Mouse (Mus musculus): Measurements from ENCODE around the gene Iqcj. TPM values are rescaled to one million over a fixed set of nuclear protein-coding genes. Genes with fewer than 3 reads are reported as not detected.
A peak's percentile ranks its signal among the peaks of the same experiment; 100 is the strongest.

Iqcj gene
- polyA plus RNA-seq, 1 experiment from 2014 or later, result 0.22 TPM

GRCm38 (mm10) chr3:67918098-67918497 lies 26.1 kb downstream of the Iqcj start:
- H3K9me3 ChIP-seq, result no peaks in the 10 kb centered on the region
- H3K4me2 ChIP-seq (replicated peaks), result no peak overlapping the region
- no peaks in the 10 kb centered on the region for H3K4me1 ChIP-seq
- ATAC-seq (ENCODE audit: low FRiP score, low read depth), result no peak
- no peak overlapping the region for H3K27ac ChIP-seq
- WGBS, result 97% methylated on average over 3 of the region's 3 CpGs
- no peaks in the 10 kb centered on the region for H3K36me3 ChIP-seq
- H3K9ac ChIP-seq, result no peak overlapping the region
- H3K27me3 ChIP-seq (replicated peaks), result no peaks in the 10 kb centered on the region
- no peak overlapping the region for H3K4me3 ChIP-seq

- no peak for ATAC-seq (ENCODE audit: low FRiP score, low read depth)
- H3K9me3 ChIP-seq, result no peaks in the 10 kb centered on the region
- no peaks in the 10 kb centered on the region for H3K4me1 ChIP-seq
- H3K27ac ChIP-seq, result no peak overlapping the region
- H3K4me3 ChIP-seq, result no peak overlapping the region
- H3K27me3 ChIP-seq (replicated peaks), result no peaks in the 10 kb centered on the region
- H3K9ac ChIP-seq, result no peak overlapping the region
- no peak overlapping the region for H3K4me2 ChIP-seq (replicated peaks)
- H3K36me3 ChIP-seq, result no peaks in the 10 kb centered on the region
- WGBS, result 82% methylated on average over 8 of the region's 8 CpGs
Measured at GRCm38 (mm10) chr3:67918634-67919259, 26.7 kb downstream of the Iqcj start.

- H3K27me3 ChIP-seq (replicated peaks), result no peaks in the 10 kb centered on the region
- H3K4me2 ChIP-seq (replicated peaks), result no peak overlapping the region
- no peak overlapping the region for H3K4me3 ChIP-seq
- 84% methylated on average over 4 of the region's 4 CpGs for WGBS
- ATAC-seq (ENCODE audit: low FRiP score, low read depth), result no peak
- no peaks in the 10 kb centered on the region for H3K9me3 ChIP-seq
- H3K4me1 ChIP-seq, result no peaks in the 10 kb centered on the region
- H3K36me3 ChIP-seq, result no peaks in the 10 kb centered on the region
- H3K27ac ChIP-seq, result no peak overlapping the region
- H3K9ac ChIP-seq, result no peak overlapping the region
Measured at GRCm38 (mm10) chr3:67923095-67923494, 31.1 kb downstream of the Iqcj start.

GRCm38 (mm10) chr3:67925453-67925852 lies 33.4 kb downstream of the Iqcj start:
- Histone ChIP-seq H3K27ac (no peak overlapping the region), H3K4me1 (no peaks in the 10 kb centered on the region), H3K4me2 (replicated peaks) (no peak overlapping the region), H3K9ac (no peak overlapping the region), H3K27me3 (replicated peaks) (no peaks in the 10 kb centered on the region), H3K36me3 (no peaks in the 10 kb centered on the region), H3K4me3 (no peak overlapping the region), H3K9me3 (no peaks in the 10 kb centered on the region)
- ATAC-seq (ENCODE audit: low FRiP score, low read depth), result no peak
- WGBS, result 79% methylated on average over 2 of the region's 2 CpGs

GRCm38 (mm10) chr3:67930424-67931133 lies 38.6 kb downstream of the Iqcj start:
- Histone ChIP-seq H3K27me3 (replicated peaks) (no peaks in the 10 kb centered on the region), H3K9me3 (no peaks in the 10 kb centered on the region), H3K36me3 (no peaks in the 10 kb centered on the region), H3K27ac (no peak overlapping the region), H3K4me2 (replicated peaks) (no peak overlapping the region), H3K4me1 (no peaks in the 10 kb centered on the region), H3K9ac (no peak overlapping the region), H3K4me3 (no peak overlapping the region)
- ATAC-seq (ENCODE audit: low FRiP score, low read depth), result no peak
- WGBS, result 80% methylated on average over 10 of the region's 10 CpGs

- Histone ChIP-seq H3K27ac (no peak overlapping the region), H3K4me2 (replicated peaks) (no peak overlapping the region), H3K9me3 (no peaks in the 10 kb centered on the region), H3K4me3 (no peak overlapping the region), H3K4me1 (no peaks in the 10 kb centered on the region), H3K27me3 (replicated peaks) (no peaks in the 10 kb centered on the region), H3K9ac (no peak overlapping the region), H3K36me3 (no peaks in the 10 kb centered on the region)
- WGBS, result 85% methylated on average over 8 of the region's 8 CpGs
- ATAC-seq (ENCODE audit: low FRiP score, low read depth), result no peak
Measured at GRCm38 (mm10) chr3:67931181-67931580, 39.2 kb downstream of the Iqcj start.

GRCm38 (mm10) chr3:67931914-67932313 lies 39.9 kb downstream of the Iqcj start:
- 80% methylated on average over 3 of the region's 3 CpGs for WGBS
- ATAC-seq (ENCODE audit: low FRiP score, low read depth), result no peak

GRCm38 (mm10) chr3:67935829-67936228 lies 43.8 kb downstream of the Iqcj start:
- no peaks in the 10 kb centered on the region for H3K4me1 ChIP-seq
- H3K27me3 ChIP-seq (replicated peaks), result no peaks in the 10 kb centered on the region
- no peak for ATAC-seq (ENCODE audit: low FRiP score, low read depth)
- no peak overlapping the region for H3K4me2 ChIP-seq (replicated peaks)
- H3K36me3 ChIP-seq, result no peaks in the 10 kb centered on the region
- H3K27ac ChIP-seq, result no peak overlapping the region
- WGBS, result 83% methylated on average over 3 of the region's 3 CpGs
- H3K9ac ChIP-seq, result no peak overlapping the region
- no peak overlapping the region for H3K4me3 ChIP-seq
- H3K9me3 ChIP-seq, result no peaks in the 10 kb centered on the region

More at GRCm38 (mm10) chr3:67931914-67932313, 39.9 kb downstream of the Iqcj start:
- H3K27ac ChIP-seq, result no peak overlapping the region
- H3K36me3 ChIP-seq, result no peaks in the 10 kb centered on the region
- no peak overlapping the region for H3K9ac ChIP-seq
- no peak overlapping the region for H3K4me3 ChIP-seq
- H3K4me1 ChIP-seq, result no peaks in the 10 kb centered on the region
- H3K4me2 ChIP-seq (replicated peaks), result no peak overlapping the region
- H3K27me3 ChIP-seq (replicated peaks), result no peaks in the 10 kb centered on the region
- no peaks in the 10 kb centered on the region for H3K9me3 ChIP-seq

- Histone ChIP-seq H3K4me2 (replicated peaks) (no peak overlapping the region), H3K9ac (no peak overlapping the region), H3K36me3 (no peaks in the 10 kb centered on the region), H3K27me3 (replicated peaks) (no peaks in the 10 kb centered on the region), H3K4me3 (no peak overlapping the region), H3K27ac (no peak overlapping the region), H3K9me3 (no peaks in the 10 kb centered on the region), H3K4me1 (no peaks in the 10 kb centered on the region)
- WGBS, result 80% methylated on average over 2 of the region's 2 CpGs
- ATAC-seq (ENCODE audit: low FRiP score, low read depth), result no peak
Measured at GRCm38 (mm10) chr3:67947000-67947399, 55.0 kb downstream of the Iqcj start.

- Histone ChIP-seq H3K27me3 (replicated peaks) (no peaks in the 10 kb centered on the region), H3K9ac (no peak overlapping the region), H3K4me2 (replicated peaks) (no peak overlapping the region), H3K4me3 (no peak overlapping the region), H3K36me3 (no peaks in the 10 kb centered on the region), H3K4me1 (peaks cover 15% of the 10 kb centered on the region), H3K27ac (no peak overlapping the region), H3K9me3 (no peaks in the 10 kb centered on the region)
- 43% methylated on average over 5 of the region's 5 CpGs for WGBS
- ATAC-seq (ENCODE audit: low FRiP score, low read depth), result peak; percentile 66
Measured at GRCm38 (mm10) chr3:67952517-67952940, 60.5 kb downstream of the Iqcj start.

GRCm38 (mm10) chr3:67954459-67955065 lies 62.5 kb downstream of the Iqcj start:
- Histone ChIP-seq H3K27me3 (replicated peaks) (no peaks in the 10 kb centered on the region), H3K4me1 (peaks cover 15% of the 10 kb centered on the region), H3K4me2 (replicated peaks) (no peak overlapping the region), H3K27ac (no peak overlapping the region), H3K4me3 (no peak overlapping the region), H3K36me3 (no peaks in the 10 kb centered on the region), H3K9me3 (no peaks in the 10 kb centered on the region), H3K9ac (no peak overlapping the region)
- WGBS, result 27% methylated on average over 5 of the region's 5 CpGs
- peak; percentile 54 for ATAC-seq (ENCODE audit: low FRiP score, low read depth)

GRCm38 (mm10) chr3:67959672-67960071 lies 67.7 kb downstream of the Iqcj start:
- H3K27me3 ChIP-seq (replicated peaks), result no peaks in the 10 kb centered on the region
- 0 out of 2 replicates have a peak, but pooled peaks have one; percentile 48 for ATAC-seq (ENCODE audit: low FRiP score, low read depth)
- no peak overlapping the region for H3K4me3 ChIP-seq
- H3K9me3 ChIP-seq, result no peaks in the 10 kb centered on the region
- no peaks in the 10 kb centered on the region for H3K36me3 ChIP-seq
- WGBS, result 62% methylated on average over 7 of the region's 7 CpGs
- no peaks in the 10 kb centered on the region; the same call in 1 of the 2 replicates for H3K4me1 ChIP-seq
- no peak overlapping the region for H3K4me2 ChIP-seq (replicated peaks)
- no peak overlapping the region for H3K9ac ChIP-seq
- no peak overlapping the region for H3K27ac ChIP-seq

All from neural tube, embryonic 12.5 days (tissue).